Mouse (Mus musculus) liver, adult 2 months (tissue): Measurements from ENCODE around the gene Ttc7.

Source experiments
- CTCF ChIP-seq: fragments of 200-500 bp; IDR thresholded peaks from 2 replicates; pipeline ENCODE4 v1.5.1; 2011; ENCODE audit warnings: low read depth, low read length, control low read depth
- POLR2A ChIP-seq: fragments of 200-500 bp; IDR thresholded peaks from 2 replicates; pipeline ENCODE4 v1.6.1; 2011; ENCODE audit warnings: low read length, control low read depth; ENCODE audit not compliant: insufficient read depth; ENCODE audit errors: extremely low read depth

GRCm38 (mm10) chr17:87373327-87373726 is 90.6 kb downstream of the Ttc7 start:
- TF ChIP-seq POLR2A (no peak), CTCF (no peak)
